Mouse (Mus musculus) kidney, adult 2 months (tissue): ENCODE results near the gene Macrod2. TPM values are rescaled to one million over a fixed set of nuclear protein-coding genes. Genes with fewer than 3 reads are reported as not detected.

ENCODE experiments used
- DNase-seq: peaks from one replicate; pipeline ENCODE4 v3.0.0; 2021
- H3K27ac ChIP-seq: fragments of 200-500 bp; 2 replicates; pipeline ENCODE4 v1.5.1; 2012; ENCODE audit warnings: low read depth, low read length, control low read depth, inconsistent platforms; ENCODE audit not compliant: insufficient read depth
- H3K27me3 ChIP-seq: fragments of 200-500 bp; replicated peaks from 2 replicates; pipeline ENCODE4 v1.6.1; 2012; ENCODE audit warnings: mild to moderate bottlenecking, moderate library complexity, low read length, inconsistent platforms; ENCODE audit not compliant: control insufficient read depth, insufficient read depth
- H3K36me3 ChIP-seq: fragments of 200-500 bp; 2 replicates; pipeline ENCODE4 v1.6.1; 2012; ENCODE audit warnings: mild to moderate bottlenecking, moderate library complexity, low read length, inconsistent platforms; ENCODE audit not compliant: control insufficient read depth, insufficient read depth
- H3K4me1 ChIP-seq: fragments of 200-500 bp; 2 replicates; pipeline ENCODE4 v1.6.1; 2011; ENCODE audit warnings: low read length; ENCODE audit not compliant: control insufficient read depth, insufficient read depth
- H3K4me3 ChIP-seq: fragments of 200-500 bp; 2 replicates; pipeline ENCODE4 v1.5.1; 2011; ENCODE audit warnings: mild to moderate bottlenecking, low read depth, low read length, control low read depth; ENCODE audit not compliant: insufficient read depth
- CTCF ChIP-seq: fragments of 200-500 bp; conservative IDR thresholded peaks from 2 replicates; pipeline ENCODE4 v1.5.1; 2011; ENCODE audit warnings: low read depth, mild to moderate bottlenecking, control low read depth, low read length, moderate library complexity, mixed read lengths; ENCODE audit not compliant: insufficient read depth, insufficient read length
- POLR2A ChIP-seq: fragments of 200-500 bp; IDR thresholded peaks from one replicate; pipeline ENCODE4 v1.6.1; 2011; ENCODE audit warnings: low read depth, low read length, control low read depth
- WGBS: fragments of 180-500 bp; shearing (Covaris S2); methylation state at CpG from one replicate; pipeline ENCODE4 v1.1.7; 2018; 5-methylcytosine and 5-hydroxymethylcytosine counted together
- polyA plus RNA-seq: library from polyadenylated mRNA; depleted of rRNA; stranded (reverse); fragments of >200 nt; gene quantifications from 2 replicates; pipeline ENCODE4 v1.2.3, GENCODE M21; 2012

Gene Macrod2
- polyA plus RNA-seq, 1 experiment = 9.8 TPM

DNA sequence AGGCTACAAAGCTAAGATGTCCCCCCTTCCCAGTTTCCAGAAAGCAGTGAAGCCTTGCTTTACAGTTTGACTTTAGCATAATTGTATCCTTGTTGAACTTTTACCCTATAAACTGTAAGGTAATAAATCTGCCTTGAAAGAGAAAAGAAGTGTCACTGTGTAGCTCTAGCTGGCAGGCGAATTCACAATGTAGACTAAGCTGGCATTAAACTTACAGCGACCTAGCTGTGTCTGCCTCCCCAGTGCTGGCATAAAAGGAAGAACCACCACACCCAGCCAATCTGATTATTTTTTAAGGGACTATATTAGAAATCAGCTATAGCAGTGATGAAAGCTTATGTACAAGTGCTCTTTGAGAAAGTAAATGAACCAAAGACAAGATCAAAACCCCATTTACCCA, 1791.8 kb downstream of the Macrod2 start:
- Histone ChIP-seq H3K27me3 (no peaks in the 10 kb centered on the region), H3K4me3 (no peak overlapping the region), H3K36me3 (no peaks in the 10 kb centered on the region), H3K4me1 (no peaks in the 10 kb centered on the region; the same call in 1 of the 2 replicates), H3K27ac (no peak overlapping the region)
- no peak for DNase-seq
- no peak for TF ChIP-seq CTCF
- 54% methylated on average over 2 of the region's 2 CpGs for whole genome bisulfite sequencing

DNA sequence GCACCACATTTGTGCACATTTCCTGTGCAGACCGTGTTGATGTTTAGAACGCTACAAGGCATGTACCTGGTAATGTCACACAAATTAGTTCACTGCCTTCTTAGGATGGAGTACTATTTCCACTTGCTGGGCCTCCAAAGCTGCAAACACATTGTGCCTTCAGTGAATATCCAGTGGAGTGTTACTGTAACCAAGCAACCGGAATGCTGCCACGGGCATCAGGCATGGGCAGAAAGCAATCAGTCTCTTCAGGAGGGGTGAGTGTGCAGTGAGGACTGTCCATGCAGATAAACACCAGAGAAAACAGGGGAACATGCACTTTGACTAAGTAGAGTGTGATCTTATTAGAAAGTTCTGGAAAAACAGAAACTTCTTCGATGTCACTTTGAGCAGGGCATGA, 1792.3 kb downstream of the Macrod2 start:
- H3K4me1 ChIP-seq = no peaks in the 10 kb centered on the region; the same call in 1 of the 2 replicates
- no peak for TF ChIP-seq CTCF
- no peak for TF ChIP-seq POLR2A
- H3K27ac ChIP-seq = no peak overlapping the region
- no peaks in the 10 kb centered on the region for H3K36me3 ChIP-seq
- 34% methylated on average over 5 of the region's 5 CpGs for WGBS
- no peak overlapping the region for H3K4me3 ChIP-seq
- peak; percentile 11 for DNase-seq
- no peaks in the 10 kb centered on the region for H3K27me3 ChIP-seq

DNA sequence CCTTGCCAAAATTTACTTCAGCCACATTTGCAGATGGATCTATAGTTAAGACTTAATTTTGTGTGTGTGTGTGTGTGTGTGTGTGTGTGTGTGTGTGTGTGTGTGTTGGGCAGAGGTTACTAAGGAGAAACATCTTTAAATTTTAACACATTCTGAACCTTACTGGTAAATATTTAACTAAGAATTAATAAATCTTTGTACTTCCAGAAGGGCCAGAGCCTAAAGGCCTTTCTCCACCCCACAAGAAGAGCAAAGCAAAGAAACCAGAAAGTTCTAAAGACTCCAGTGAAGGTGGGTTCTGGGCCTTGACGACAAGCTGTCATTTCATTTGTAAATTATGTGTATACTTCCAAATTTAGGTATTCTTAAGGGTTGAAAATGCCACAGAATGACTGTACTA, 1822.3 kb downstream of the Macrod2 start:
- no peaks in the 10 kb centered on the region for H3K4me1 ChIP-seq
- no peak for TF ChIP-seq CTCF
- TF ChIP-seq POLR2A = no peak
- DNase-seq = peak; percentile 65
- no peak overlapping the region for H3K4me3 ChIP-seq
- H3K27ac ChIP-seq = peak overlapping the region; percentile 31; the same call in 1 of the 2 replicates
- no peaks in the 10 kb centered on the region for H3K27me3 ChIP-seq
- WGBS = 48% methylated on average over 1 of the region's 1 CpGs
- no peaks in the 10 kb centered on the region for H3K36me3 ChIP-seq

- Histone ChIP-seq H3K36me3 (no peaks in the 10 kb centered on the region), H3K27ac (peak overlapping the region; percentile 84), H3K4me3 (no peak overlapping the region), H3K27me3 (no peaks in the 10 kb centered on the region), H3K4me1 (peaks cover 13% of the 10 kb centered on the region; the same call in 1 of the 2 replicates)
- no peak for DNase-seq
- WGBS = 54% methylated on average over 8 of the region's 8 CpGs
- TF ChIP-seq CTCF (no peak), POLR2A (no peak)
These were observed 1827.2 kb downstream of the Macrod2 start for GRCm38 (mm10) chr2:142222137-142222921.

GRCm38 (mm10) chr2:142222926-142223325, 1827.8 kb downstream of the Macrod2 start:
- TF ChIP-seq CTCF (no peak), POLR2A (no peak)
- no peaks in the 10 kb centered on the region for H3K36me3 ChIP-seq
- no peak overlapping the region for H3K4me3 ChIP-seq
- H3K27ac ChIP-seq = peak overlapping the region; percentile 84
- H3K27me3 ChIP-seq = no peaks in the 10 kb centered on the region
- peak; percentile 65 for DNase-seq
- peaks cover 15% of the 10 kb centered on the region; the same call in 1 of the 2 replicates for H3K4me1 ChIP-seq
- WGBS = 29% methylated on average over 5 of the region's 5 CpGs

DNA sequence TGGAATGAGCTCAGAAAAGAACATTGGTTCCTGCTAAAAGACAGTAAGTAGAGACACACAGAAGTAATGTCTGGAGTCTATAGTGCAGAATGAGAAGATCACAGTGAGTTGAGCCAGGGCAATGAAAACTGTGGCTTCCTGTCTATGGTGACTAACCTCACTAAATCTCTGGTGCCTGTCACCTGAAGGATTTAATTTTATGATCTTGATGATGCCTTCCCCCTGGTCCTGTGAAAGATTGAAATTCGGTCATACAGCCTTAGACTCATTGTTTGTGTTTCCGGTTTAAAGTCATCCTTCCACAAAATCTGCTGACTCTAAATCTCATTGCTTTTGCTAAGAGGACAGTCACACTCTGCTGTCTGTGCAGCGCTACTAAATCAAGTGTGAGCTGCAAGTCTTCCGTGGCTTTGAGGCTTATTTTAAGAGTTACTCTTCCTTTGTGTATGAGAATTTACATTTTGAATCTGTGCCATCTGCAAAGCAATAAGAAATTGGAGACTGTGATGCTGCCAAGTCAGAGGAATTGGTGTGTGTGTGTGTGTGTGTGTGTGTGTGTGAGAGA, 1836.0 kb downstream of the Macrod2 start:
- peaks cover 9% of the 10 kb centered on the region; the same call in 1 of the 2 replicates for H3K4me1 ChIP-seq
- H3K36me3 ChIP-seq = no peaks in the 10 kb centered on the region
- 17% methylated on average over 4 of the region's 4 CpGs for WGBS
- no peak overlapping the region for H3K4me3 ChIP-seq
- no peaks in the 10 kb centered on the region; the same call in 1 of the 2 replicates for H3K27me3 ChIP-seq
- DNase-seq = no peak
- no peak overlapping the region for H3K27ac ChIP-seq
- TF ChIP-seq POLR2A (no peak), CTCF (no peak)

DNA sequence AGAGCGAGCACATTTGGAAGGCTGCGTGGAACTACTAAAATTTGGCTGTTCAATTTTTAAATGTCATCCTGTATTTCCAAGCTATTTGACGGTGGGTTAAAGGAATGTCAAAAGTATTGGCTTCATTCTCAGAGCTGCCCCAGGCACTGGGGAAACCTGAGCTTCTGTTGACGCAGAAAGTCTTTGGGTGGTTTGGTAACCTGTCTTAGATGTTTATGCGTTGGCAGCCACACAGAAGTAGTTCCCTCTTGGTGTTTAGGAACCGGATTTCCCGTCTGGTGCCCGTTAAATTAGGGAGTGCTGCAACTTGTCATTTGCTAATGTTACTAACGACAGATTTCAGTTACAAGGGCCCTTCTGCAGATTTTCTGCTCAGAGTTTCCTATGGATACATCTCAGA, 1837.7 kb downstream of the Macrod2 start:
- Histone ChIP-seq H3K4me1 (peaks cover 3% of the 10 kb centered on the region; the same call in 1 of the 2 replicates), H3K27me3 (no peaks in the 10 kb centered on the region; the same call in 1 of the 2 replicates), H3K27ac (no peak overlapping the region), H3K4me3 (no peak overlapping the region), H3K36me3 (no peaks in the 10 kb centered on the region)
- TF ChIP-seq CTCF = no peak
- TF ChIP-seq POLR2A = no peak
- DNase-seq = no peak
- 57% methylated on average over 9 of the region's 9 CpGs for WGBS
